Mouse (Mus musculus) ES-E14 (cell line): Measurements from ENCODE around the gene Snrpg. TPM values are rescaled to one million over a fixed set of nuclear protein-coding genes. Genes with fewer than 3 reads are reported as not detected.
"Not testable (repeated sequence)": the region's sequence is repeated elsewhere in the genome, so short reads cannot be mapped to it uniquely, and the experiment has no call there.

Source experiments
- DNase-seq: peaks from one replicate; pipeline ENCODE4 v3.0.0-alpha.2; 2013; ENCODE audit warnings: low read depth, low spot score
- H3K27ac ChIP-seq: 2 replicates; pipeline ENCODE4 v1.5.1; 2012; ENCODE audit warnings: low read depth, mild to moderate bottlenecking, low read length, moderate library complexity, mixed read lengths; ENCODE audit not compliant: poor library complexity, insufficient read depth, severe bottlenecking
- H3K36me3 ChIP-seq: 2 replicates; pipeline ENCODE4 v1.6.1; 2012; ENCODE audit warnings: mild to moderate bottlenecking, low read length, moderate library complexity, mixed read lengths; ENCODE audit not compliant: control insufficient read depth, poor library complexity, insufficient read depth, severe bottlenecking
- H3K4me1 ChIP-seq, 2 experiments: fragments of 150-350 bp in 1 of 2; sonication (generic) in 1 of 2; 2 replicates each; pipeline ENCODE4 v1.6.1; 2012; ENCODE audit warnings: low read length in 2 of 2, mild to moderate bottlenecking in 1 of 2, mixed read lengths in 1 of 2; ENCODE audit not compliant: control insufficient read depth in 2 of 2, insufficient read depth in 2 of 2, poor library complexity in 1 of 2
- H3K4me3 ChIP-seq, 2 experiments: fragments of 150-350 bp in 1 of 2; sonication (generic) in 1 of 2; 2 replicates each; pipeline ENCODE4 v1.5.1; 2012; ENCODE audit warnings: low read length in 2 of 2, low read depth in 1 of 2, mild to moderate bottlenecking in 1 of 2, mixed read lengths in 1 of 2; ENCODE audit not compliant: insufficient read depth in 1 of 2, poor library complexity in 1 of 2, severe bottlenecking in 1 of 2
- H3K9ac ChIP-seq: 2 replicates; pipeline ENCODE4 v1.6.1; 2012; ENCODE audit warnings: low read depth, mild to moderate bottlenecking, low read length, mixed read lengths; ENCODE audit not compliant: poor library complexity, insufficient read depth, severe bottlenecking
- H3K9me3 ChIP-seq: fragments of 150-350 bp; sonication (generic); 2 replicates; pipeline ENCODE4 v1.6.1; 2012; ENCODE audit warnings: low read depth, mild to moderate bottlenecking, low read length; ENCODE audit not compliant: control insufficient read depth, insufficient read depth
- CHD2 ChIP-seq: IDR thresholded peaks from 2 replicates; pipeline ENCODE4 v1.6.1; 2014; ENCODE audit warnings: mild to moderate bottlenecking, low read depth, low read length, inconsistent platforms
- HCFC1 ChIP-seq: IDR thresholded peaks from 2 replicates; pipeline ENCODE4 v1.6.1; 2012; ENCODE audit warnings: low read length, inconsistent platforms, borderline replicate concordance; ENCODE audit not compliant: insufficient read depth
- MAFK ChIP-seq: IDR thresholded peaks from 2 replicates; pipeline ENCODE4 v1.6.1; 2014; ENCODE audit warnings: mild to moderate bottlenecking, low read depth, low read length, inconsistent platforms; ENCODE audit not compliant: insufficient read depth
- ZC3H11A ChIP-seq: IDR thresholded peaks from 2 replicates; pipeline ENCODE4 v1.6.1; 2012; ENCODE audit warnings: low read depth, mild to moderate bottlenecking, inconsistent platforms, low read length, borderline replicate concordance
- ZNF384 ChIP-seq: IDR thresholded peaks from 2 replicates; pipeline ENCODE4 v1.6.1; 2012; ENCODE audit warnings: low read depth, low read length, inconsistent platforms
- in situ Hi-C, 2 experiments: fragments of 600-800 bp; cut with MboI; formaldehyde crosslinking; loops; one replicate each; pipeline ENCODE4 v1.15.1; 2025; ENCODE audit warnings: low sequenced_read_pairs in 2 of 2, inconsistent platforms in 1 of 2; ENCODE audit not compliant: unreplicated experiment in 2 of 2
- total RNA-seq: library from RNA; depleted of rRNA; stranded (reverse); fragments of 300-350 nt; gene quantifications from 2 replicates; pipeline ENCODE4 v1.2.3, GENCODE M21; 2012

Snrpg gene
- total RNA-seq, 1 experiment = 672 TPM

GRCm38 (mm10) chr6:86326866-86327265 lies 44.2 kb upstream of the Snrpg start:
- in situ Hi-C loops = no loop called here
- no peak for TF ChIP-seq CHD2
- no peak for TF ChIP-seq MAFK
- TF ChIP-seq ZC3H11A = no peak
- TF ChIP-seq HCFC1 = no peak
- TF ChIP-seq ZNF384 = no peak
- no peaks in the 10 kb centered on the region for H3K36me3 ChIP-seq
- no peak overlapping the region for H3K4me3 ChIP-seq
- H3K9ac ChIP-seq = no peak overlapping the region
- no peak overlapping the region for H3K27ac ChIP-seq
- no peaks in the 10 kb centered on the region for H3K9me3 ChIP-seq
- peaks cover 0 to 9% of the 10 kb centered on the region in 2 experiments; a peak in 1 of 4 replicates for H3K4me1 ChIP-seq
- no peak for DNase-seq

GRCm38 (mm10) chr6:86328369-86328768 lies 42.7 kb upstream of the Snrpg start:
- in situ Hi-C loops = no loop called here
- no peak overlapping the region for H3K27ac ChIP-seq
- no peak for DNase-seq

GRCm38 (mm10) chr6:86329943-86330342 lies 41.2 kb upstream of the Snrpg start:
- H3K36me3 ChIP-seq = no peaks in the 10 kb centered on the region
- no peak for DNase-seq
- H3K9me3 ChIP-seq = no peaks in the 10 kb centered on the region
- H3K9ac ChIP-seq = no peak overlapping the region
- in situ Hi-C loops = no loop called here
- no peak overlapping the region for H3K4me3 ChIP-seq
- TF ChIP-seq HCFC1 = no peak
- TF ChIP-seq ZC3H11A = peak; percentile 70; the same call in 1 of the 2 replicates
- no peak for TF ChIP-seq CHD2
- 0 out of 2 replicates have a peak, but pooled peaks have one; percentile 59 for TF ChIP-seq ZNF384
- no peak overlapping the region for H3K27ac ChIP-seq
- peaks cover 0 to 2% of the 10 kb centered on the region in 2 experiments; a peak in 1 of 4 replicates for H3K4me1 ChIP-seq

More at GRCm38 (mm10) chr6:86328369-86328768, 42.7 kb upstream of the Snrpg start:
- Histone ChIP-seq H3K4me1 (peaks cover 0 to 6% of the 10 kb centered on the region in 2 experiments; a peak in 1 of 4 replicates), H3K9me3 (no peaks in the 10 kb centered on the region), H3K36me3 (no peaks in the 10 kb centered on the region), H3K4me3 (no peak overlapping the region), H3K9ac (no peak overlapping the region)
- no peak for TF ChIP-seq ZNF384
- no peak for TF ChIP-seq CHD2
- no peak for TF ChIP-seq HCFC1
- TF ChIP-seq ZC3H11A = no peak

- Histone ChIP-seq H3K4me3 (no peak overlapping the region), H3K9me3 (no peaks in the 10 kb centered on the region), H3K36me3 (no peaks in the 10 kb centered on the region), H3K27ac (no peak overlapping the region), H3K9ac (no peak overlapping the region), H3K4me1 (0 out of 4 replicates have a peak, but pooled peaks cover 0 to 2% of the 10 kb centered on the region in 2 experiments)
- TF ChIP-seq HCFC1 = no peak
- TF ChIP-seq ZNF384 = no peak
- in situ Hi-C loops = no loop called here
- no peak for DNase-seq
These were observed 35.8 kb upstream of the Snrpg start for GRCm38 (mm10) chr6:86335121-86335849.

DNA sequence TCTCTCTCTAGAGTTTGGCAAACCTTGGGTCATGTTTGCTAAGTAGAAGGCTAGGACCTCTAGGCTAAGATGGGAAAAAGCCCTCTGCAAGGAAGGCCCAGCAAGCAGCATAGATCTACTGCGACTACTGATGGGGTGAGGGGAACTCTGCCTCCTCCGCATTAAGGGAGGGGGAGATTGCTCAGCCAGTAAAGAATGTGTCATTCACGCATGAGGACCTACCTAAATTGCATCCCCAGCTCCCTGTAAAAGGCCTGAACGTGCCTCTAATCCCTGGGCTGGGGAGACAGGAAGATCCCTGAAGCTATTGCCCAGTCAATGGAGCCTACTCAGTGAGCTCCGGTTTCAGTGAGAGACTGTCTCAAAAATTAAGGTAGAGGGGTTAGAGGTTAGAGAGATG lies 35.2 kb upstream of the Snrpg start:
- Histone ChIP-seq H3K4me1 (0 out of 4 replicates have a peak, but pooled peaks cover 0 to 2% of the 10 kb centered on the region in 2 experiments), H3K9ac (no peak overlapping the region), H3K27ac (no peak overlapping the region; the same call in 1 of the 2 replicates), H3K36me3 (no peaks in the 10 kb centered on the region), H3K4me3 (no peak overlapping the region), H3K9me3 (no peaks in the 10 kb centered on the region)
- TF ChIP-seq ZC3H11A = no peak
- TF ChIP-seq CHD2 = no peak
- no peak for TF ChIP-seq MAFK
- TF ChIP-seq HCFC1 = no peak
- TF ChIP-seq ZNF384 = no peak
- in situ Hi-C loops = no loop called here
- no peak for DNase-seq

DNA sequence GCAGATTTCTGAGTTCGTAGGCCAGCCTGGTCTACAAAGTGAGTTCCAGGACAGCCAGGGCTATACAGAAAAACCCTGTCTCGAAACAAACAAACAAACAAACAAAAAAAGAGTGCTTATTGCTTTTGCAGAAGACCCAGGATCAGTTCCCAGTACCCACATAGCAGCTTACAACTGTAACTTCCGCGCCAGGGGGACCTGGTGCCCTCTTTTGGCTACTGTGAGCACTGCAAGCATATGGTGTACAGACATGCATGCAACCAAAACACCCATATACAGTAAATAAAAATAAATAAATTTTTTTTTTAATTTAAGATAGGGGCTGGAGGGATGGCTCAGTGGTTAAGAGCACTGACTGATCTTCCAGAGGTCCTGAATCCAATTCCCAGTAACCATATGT lies 34.8 kb upstream of the Snrpg start:
- H3K4me3 ChIP-seq, H3K27ac ChIP-seq, H3K9me3 ChIP-seq, H3K36me3 ChIP-seq, DNase-seq, H3K4me1 ChIP-seq, in situ Hi-C loops, H3K9ac ChIP-seq: not testable (repeated sequence)
